Mouse (Mus musculus) ES-Bruce4 (cell line): ENCODE measurements at regions not wholly inside any gene's neighbourhood (a gene's known extent, or its start where the extent isn't known, plus 50 kb on each side); places are given as distances from the start of the nearest gene placed in this dataset.

Experiments
- H3K27ac ChIP-seq: 2 replicates; pipeline ENCODE4 v1.5.1; 2012; ENCODE audit warnings: low read length, inconsistent platforms; ENCODE audit not compliant: insufficient read depth
- H3K27me3 ChIP-seq: 2 replicates; pipeline ENCODE4 v1.6.1; 2012; ENCODE audit warnings: mild to moderate bottlenecking, low read length, inconsistent platforms; ENCODE audit not compliant: control insufficient read depth, poor library complexity, insufficient read depth, severe bottlenecking
- H3K36me3 ChIP-seq: 2 replicates; pipeline ENCODE4 v1.6.1; 2012; ENCODE audit warnings: inconsistent platforms, mild to moderate bottlenecking, low read length, moderate library complexity; ENCODE audit not compliant: control insufficient read depth, poor library complexity, insufficient read depth, severe bottlenecking
- H3K4me1 ChIP-seq: one replicate; pipeline ENCODE4 v1.8.1; 2011; ENCODE audit warnings: low read length; ENCODE audit not compliant: control insufficient read depth, insufficient read depth
- H3K4me3 ChIP-seq: 2 replicates; pipeline ENCODE4 v1.5.1; 2011; ENCODE audit warnings: low read depth, mild to moderate bottlenecking, low read length
- H3K9ac ChIP-seq: 2 replicates; pipeline ENCODE4 v1.6.1; 2012; ENCODE audit warnings: low read depth, mild to moderate bottlenecking, inconsistent platforms; ENCODE audit not compliant: poor library complexity, severe bottlenecking
- H3K9me3 ChIP-seq: replicated peaks from 2 replicates; pipeline ENCODE4 v1.6.1; 2012; ENCODE audit warnings: mild to moderate bottlenecking, low read length, inconsistent platforms; ENCODE audit not compliant: control insufficient read depth, poor library complexity, insufficient read depth, severe bottlenecking
- CTCF ChIP-seq: IDR thresholded peaks from one replicate; pipeline ENCODE4 v1.8.1; 2011; ENCODE audit warnings: low read depth, low read length
- EP300 ChIP-seq: IDR thresholded peaks from 2 replicates; pipeline ENCODE4 v1.6.1; 2011; ENCODE audit warnings: low read depth, low read length; ENCODE audit not compliant: insufficient read depth
- POLR2A ChIP-seq: IDR thresholded peaks from one replicate; pipeline ENCODE4 v1.8.1; 2011; ENCODE audit warnings: low read length; ENCODE audit not compliant: insufficient read depth

DNA sequence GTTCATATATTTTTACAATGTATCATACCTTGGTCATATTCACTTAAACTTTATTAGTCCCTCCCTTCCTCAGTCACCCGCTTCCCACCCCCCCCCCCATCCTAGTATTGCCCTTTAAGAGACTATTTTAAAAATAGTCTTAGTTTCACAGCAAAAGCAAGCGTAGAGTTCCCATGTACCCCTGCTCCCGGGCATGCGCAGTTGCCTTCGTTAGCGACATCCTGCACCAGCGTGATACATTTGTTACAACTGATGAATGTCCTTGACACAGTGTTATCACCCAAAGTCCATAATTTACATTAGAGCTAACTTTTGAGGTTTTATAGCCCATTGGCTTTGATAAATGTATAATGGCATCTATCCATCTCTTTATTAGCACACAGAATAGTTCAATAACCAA, 408.7 kb upstream of the Pmfbp1 start:
- no peak for TF ChIP-seq EP300
- TF ChIP-seq POLR2A: no peak
- no peak for TF ChIP-seq CTCF
- H3K4me3 ChIP-seq: no peak overlapping the region
- no peak overlapping the region for H3K9ac ChIP-seq
- no peaks in the 10 kb centered on the region for H3K4me1 ChIP-seq
- peaks cover 5% of the 10 kb centered on the region; the same call in 1 of the 2 replicates for H3K9me3 ChIP-seq
- no peaks in the 10 kb centered on the region for H3K36me3 ChIP-seq
- H3K27ac ChIP-seq: no peak overlapping the region
- H3K27me3 ChIP-seq: no peaks in the 10 kb centered on the region

DNA sequence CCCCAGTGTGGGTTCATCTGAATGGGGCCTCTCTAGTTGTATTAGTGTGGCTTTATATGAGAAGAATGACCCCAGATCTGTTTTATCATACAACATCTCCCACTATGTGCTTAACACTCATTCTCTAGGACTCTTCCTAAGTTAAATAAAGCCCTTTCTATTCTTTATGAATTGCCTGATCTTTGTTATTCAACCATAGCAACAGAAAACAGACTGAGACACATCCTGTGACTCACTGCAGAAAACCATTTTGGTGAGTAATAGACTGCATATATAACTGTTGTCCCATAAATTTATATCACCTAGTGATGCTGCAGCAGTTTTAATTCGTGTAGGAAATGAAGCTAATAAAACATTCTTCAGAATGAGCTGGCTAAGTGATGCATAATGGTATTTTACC, 406.0 kb upstream of the Pmfbp1 start:
- no peak for TF ChIP-seq EP300
- TF ChIP-seq POLR2A: no peak
- Histone ChIP-seq H3K27ac (no peak overlapping the region), H3K4me1 (no peaks in the 10 kb centered on the region), H3K27me3 (no peaks in the 10 kb centered on the region), H3K9me3 (no peaks in the 10 kb centered on the region; the same call in 1 of the 2 replicates), H3K36me3 (no peaks in the 10 kb centered on the region), H3K4me3 (no peak overlapping the region), H3K9ac (no peak overlapping the region)

DNA sequence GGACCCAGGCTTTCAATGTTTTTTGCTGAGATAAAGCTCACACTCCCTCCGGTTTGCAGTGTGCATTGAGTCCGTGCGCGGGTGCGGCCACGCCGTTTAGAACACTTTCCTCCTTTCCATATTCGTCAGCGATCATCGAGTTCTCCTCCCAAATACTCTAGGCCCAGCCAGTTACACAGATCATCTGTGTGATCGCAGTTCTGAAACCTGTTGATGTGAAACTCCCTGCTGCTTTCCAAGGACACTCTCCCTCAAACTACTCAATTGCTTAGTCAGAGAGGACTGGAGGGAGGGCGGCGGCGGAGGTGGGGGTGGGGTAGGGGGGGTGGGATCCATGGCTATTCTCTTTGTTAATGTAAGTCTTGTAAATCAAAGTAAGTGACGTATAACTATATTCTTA, 394.2 kb upstream of the Pmfbp1 start:
- no peak overlapping the region for H3K27ac ChIP-seq
- H3K4me1 ChIP-seq: no peaks in the 10 kb centered on the region
- no peak overlapping the region for H3K9ac ChIP-seq
- H3K9me3 ChIP-seq: no peaks in the 10 kb centered on the region
- no peaks in the 10 kb centered on the region for H3K27me3 ChIP-seq
- H3K36me3 ChIP-seq: no peaks in the 10 kb centered on the region
- TF ChIP-seq POLR2A: no peak
- TF ChIP-seq CTCF: no peak
- no peak for TF ChIP-seq EP300
- H3K4me3 ChIP-seq: no peak overlapping the region

DNA sequence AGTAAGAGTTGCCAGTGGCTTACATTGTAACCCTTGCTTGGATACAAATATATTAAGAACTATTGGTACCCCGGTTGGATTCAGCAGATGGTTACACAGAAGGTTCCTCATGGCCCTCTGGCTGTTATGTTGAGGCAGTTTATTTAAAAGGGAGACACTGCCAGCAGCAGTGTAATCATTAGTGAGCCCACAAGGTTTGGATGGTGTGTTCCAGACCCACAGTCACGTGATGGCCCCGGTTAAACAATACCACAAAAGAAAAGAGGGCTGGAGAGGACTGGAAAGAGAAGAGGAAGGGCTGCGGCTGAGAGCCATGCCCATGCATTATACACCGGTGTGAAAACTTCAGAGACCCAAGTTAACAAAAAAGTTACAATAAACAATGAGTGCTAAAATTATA, 392.4 kb upstream of the Pmfbp1 start:
- no peaks in the 10 kb centered on the region for H3K36me3 ChIP-seq
- H3K4me1 ChIP-seq: no peaks in the 10 kb centered on the region
- H3K4me3 ChIP-seq: no peak overlapping the region
- TF ChIP-seq POLR2A (no peak), EP300 (no peak), CTCF (no peak)
- no peak overlapping the region for H3K9ac ChIP-seq
- H3K27me3 ChIP-seq: no peaks in the 10 kb centered on the region
- H3K9me3 ChIP-seq: no peaks in the 10 kb centered on the region
- no peak overlapping the region for H3K27ac ChIP-seq

DNA sequence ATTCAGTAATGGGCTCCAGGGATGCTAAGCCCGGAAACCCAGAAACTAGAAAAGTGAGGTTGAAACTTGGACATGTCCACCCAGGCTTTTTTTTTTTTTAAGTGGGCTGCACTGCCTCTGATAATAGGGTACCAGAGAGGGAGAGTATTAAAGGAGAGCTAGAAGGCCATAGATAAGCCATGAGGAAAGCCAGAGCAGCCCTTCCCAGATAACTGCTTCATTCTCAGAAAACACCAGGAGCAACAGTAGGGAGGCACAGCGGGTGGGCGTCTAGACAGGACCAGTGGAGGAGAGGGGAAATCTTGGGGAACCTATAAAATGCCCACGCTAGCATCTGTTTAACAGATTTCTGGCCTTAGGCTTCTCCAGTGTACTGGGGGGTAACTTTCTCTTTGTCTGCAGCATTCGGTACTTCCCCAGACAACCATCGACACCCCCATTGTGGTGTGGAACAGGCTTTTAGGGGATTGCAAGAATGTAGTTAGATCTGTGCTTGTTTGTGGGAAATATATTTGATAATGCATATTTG, 389.0 kb upstream of the Pmfbp1 start:
- H3K4me1 ChIP-seq: no peaks in the 10 kb centered on the region
- H3K27ac ChIP-seq: no peak overlapping the region
- H3K9ac ChIP-seq: no peak overlapping the region
- H3K27me3 ChIP-seq: no peaks in the 10 kb centered on the region
- no peak for TF ChIP-seq CTCF
- no peak for TF ChIP-seq EP300
- no peak for TF ChIP-seq POLR2A
- no peaks in the 10 kb centered on the region for H3K36me3 ChIP-seq
- no peak overlapping the region for H3K4me3 ChIP-seq
- no peaks in the 10 kb centered on the region; the same call in 1 of the 2 replicates for H3K9me3 ChIP-seq

DNA sequence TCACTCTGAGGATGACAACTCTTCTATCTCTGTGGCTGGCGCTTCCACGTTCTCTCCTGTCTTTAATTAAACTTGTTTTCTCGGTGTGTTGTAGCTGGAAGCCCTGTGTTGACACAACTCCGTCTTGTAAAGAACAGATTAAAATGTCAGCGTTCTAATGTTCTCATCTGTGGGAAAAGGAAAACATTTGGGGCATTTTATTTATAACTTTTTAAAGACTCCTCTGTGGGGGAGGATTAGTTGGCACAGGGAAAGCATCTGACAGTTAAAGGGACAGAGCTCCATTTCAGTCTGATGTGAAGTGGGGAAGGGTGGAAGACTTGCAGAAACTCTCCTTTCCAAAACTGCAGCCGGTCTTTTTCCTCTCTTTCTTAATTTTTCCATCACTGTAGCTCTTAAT, 388.1 kb upstream of the Pmfbp1 start:
- Histone ChIP-seq H3K9ac (no peak overlapping the region), H3K36me3 (no peaks in the 10 kb centered on the region), H3K4me3 (no peak overlapping the region), H3K9me3 (no peaks in the 10 kb centered on the region; the same call in 1 of the 2 replicates), H3K4me1 (no peaks in the 10 kb centered on the region), H3K27me3 (no peaks in the 10 kb centered on the region), H3K27ac (no peak overlapping the region)
- TF ChIP-seq EP300 (no peak), POLR2A (no peak), CTCF (no peak)
